11 mouse cellular contexts compared by ENCODE assay signal in the genomic region with DNA sequence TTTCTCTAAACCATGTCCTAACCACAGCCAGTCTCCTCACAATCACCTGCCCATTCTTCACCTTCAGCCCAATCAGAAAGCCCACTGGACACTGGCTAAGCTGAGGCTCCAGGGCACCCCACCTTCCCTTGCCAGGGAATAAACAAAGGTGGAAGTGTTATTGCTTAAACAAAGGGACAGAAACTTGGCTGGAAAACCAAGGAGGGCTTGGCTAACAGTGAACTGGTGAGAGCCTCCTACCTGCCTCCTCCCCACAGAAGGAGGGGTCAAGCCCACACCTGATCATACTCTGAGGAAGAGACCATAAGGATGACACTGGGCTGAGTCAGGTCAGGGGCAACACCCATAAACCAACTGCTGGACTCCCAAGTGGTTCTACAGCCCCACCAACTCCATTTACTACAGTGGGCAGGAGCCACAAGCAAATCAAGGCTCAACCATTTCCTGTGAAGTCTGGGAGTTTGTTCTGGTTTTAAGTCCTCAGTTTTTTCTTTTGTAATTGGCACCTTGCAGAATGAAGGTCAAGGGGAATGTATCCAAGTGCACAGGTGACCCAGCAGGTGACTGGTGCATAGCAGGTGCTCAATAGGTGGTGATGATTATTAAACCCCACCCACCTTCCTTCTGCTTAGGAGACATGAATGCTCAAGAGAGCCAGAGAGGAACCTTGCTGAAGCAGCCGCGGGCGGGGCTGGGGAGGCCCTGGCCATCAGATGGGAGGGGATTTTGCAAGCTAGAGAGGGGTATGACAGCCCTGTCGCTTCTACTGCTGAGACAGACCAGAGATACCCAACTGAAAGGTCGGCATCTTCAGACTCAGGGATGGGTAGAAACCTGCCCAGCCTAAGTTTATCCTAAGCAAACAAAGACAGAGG. TPM values are rescaled to one million over a fixed set of nuclear protein-coding genes. Genes with fewer than 3 reads are reported as not detected.
DNase-seq lines count a peak whose midpoint lies in the region; ATAC-seq and TF ChIP-seq lines count a peak whose summit lies in the region.
"Had no signal": no experiment of that assay in that cellular context is flagged by ENCODE, and none has a peak within 500 bp of the region (broad histone marks: within the 10 kb centered on the region; RNA-seq: fewer than 3 reads in every experiment).

No protein-coding gene starts in this region.

- TF ChIP-seq CTCF in E14TG2a.4 (conservative IDR thresholded peaks at IDR 0.05; ENCODE audit: low read length), result no peak
- TF ChIP-seq CTCF in liver, postnatal 0 days (IDR thresholded peaks at IDR 0.05; ENCODE audit: low read depth), result no peak

- no peak for ATAC-seq in intestine, embryonic 15.5 days
- no peak for ATAC-seq in liver, postnatal 0 days
- no peak for ATAC-seq in erythroblast, adult 5-6 weeks (replicated peaks; ENCODE audit: low FRiP score, poor library complexity, severe bottlenecking)

- no peaks in the 10 kb centered on the region for H3K36me3 ChIP-seq in heart, embryonic 10.5 days
- no peaks in the 10 kb centered on the region; the same call in 1 of the 2 replicates for H3K36me3 ChIP-seq in E14TG2a.4 (ENCODE audit: insufficient read depth, low read length)
- H3K36me3 ChIP-seq in intestine, embryonic 15.5 days, result no peaks in the 10 kb centered on the region
- H3K36me3 ChIP-seq in liver, postnatal 0 days (replicated peaks; ENCODE audit: insufficient read depth, low read length), result peaks cover 5% of the 10 kb centered on the region

- no peak for DNase-seq in heart, embryonic 10.5 days (ENCODE audit: low spot score)
- no peak for DNase-seq in heart, adult 18-20 months
- no peak for DNase-seq in liver, postnatal 0 days
- DNase-seq in urinary bladder, adult 18-20 months (ENCODE audit: low spot score in 2 of 2), result no peak
- no peak for DNase-seq in T-cell, adult 2 months (ENCODE audit: low spot score)
- DNase-seq: layer of hippocampus, adult 9-11 months had no signal

- no peak for TF ChIP-seq EP300 in liver, postnatal 0 days (IDR thresholded peaks at IDR 0.05; ENCODE audit: low read depth)

- H3K4me1 ChIP-seq in heart, embryonic 10.5 days, result peaks cover 89% of the 10 kb centered on the region
- peaks cover 94% of the 10 kb centered on the region for H3K4me1 ChIP-seq in E14TG2a.4 (replicated peaks; ENCODE audit: low read depth, low read length)
- H3K4me1 ChIP-seq in intestine, embryonic 15.5 days (replicated peaks), result peaks cover 74% of the 10 kb centered on the region
- H3K4me1 ChIP-seq in liver, postnatal 0 days (ENCODE audit: insufficient read depth), result peaks cover 36% of the 10 kb centered on the region

- peak overlapping the region; percentile 83 for H3K4me2 ChIP-seq in intestine, embryonic 15.5 days (replicated peaks)
- H3K4me2 ChIP-seq in liver, postnatal 0 days (ENCODE audit: low read depth, low read length), result peak overlapping the region; percentile 63

- no peak overlapping the region for H3K4me3 ChIP-seq in heart, embryonic 10.5 days
- H3K4me3 ChIP-seq in E14TG2a.4 (replicated peaks; ENCODE audit: low read length), result peak overlapping the region; percentile 27
- no peak overlapping the region for H3K4me3 ChIP-seq in intestine, embryonic 15.5 days (replicated peaks)
- 0 out of 2 replicates have a peak overlapping the region, but pooled peaks have one; percentile 4 for H3K4me3 ChIP-seq in liver, postnatal 0 days (ENCODE audit: low read depth, low read length)

- H3K27me3 ChIP-seq in heart, embryonic 10.5 days (ENCODE audit: insufficient read depth, poor library complexity, severe bottlenecking), result 0 out of 2 replicates have a peak, but pooled peaks cover 4% of the 10 kb centered on the region
- H3K27me3 ChIP-seq in E14TG2a.4 (ENCODE audit: insufficient read depth, low read length), result peaks cover 85% of the 10 kb centered on the region
- no peaks in the 10 kb centered on the region for H3K27me3 ChIP-seq in intestine, embryonic 15.5 days (replicated peaks)
- no peaks in the 10 kb centered on the region for H3K27me3 ChIP-seq in liver, postnatal 0 days (ENCODE audit: insufficient read depth, low read length)

- no peaks in the 10 kb centered on the region for H3K9me3 ChIP-seq in heart, embryonic 10.5 days
- H3K9me3 ChIP-seq in E14TG2a.4 (ENCODE audit: low read length), result no peaks in the 10 kb centered on the region
- H3K9me3 ChIP-seq in intestine, embryonic 15.5 days, result no peaks in the 10 kb centered on the region
- H3K9me3 ChIP-seq in liver, postnatal 0 days (ENCODE audit: low read length), result no peaks in the 10 kb centered on the region

- H3K9ac ChIP-seq in intestine, embryonic 15.5 days, result 0 out of 2 replicates have a peak overlapping the region, but pooled peaks have one; percentile 35
- peak overlapping the region; percentile 46 for H3K9ac ChIP-seq in liver, postnatal 0 days (replicated peaks)
- H3K9ac ChIP-seq: liver, embryonic 14.5 days had no signal

- H3K27ac ChIP-seq in heart, embryonic 10.5 days, result peak overlapping the region; percentile 64; the same call in 1 of the 2 replicates
- peak overlapping the region; percentile 93 for H3K27ac ChIP-seq in intestine, embryonic 15.5 days
- H3K27ac ChIP-seq in liver, postnatal 0 days (ENCODE audit: low read depth), result peak overlapping the region; percentile 50
- H3K27ac ChIP-seq: liver, embryonic 14.5 days had no signal

- 25% methylated on average over 5 of the region's 5 CpGs for WGBS in heart, embryonic 10.5 days
- 27% methylated on average over 5 of the region's 5 CpGs for WGBS in intestine, embryonic 15.5 days
- 24% methylated on average over 5 of the region's 5 CpGs for WGBS in liver, postnatal 0 days (ENCODE audit: insufficient replicate concordance)

RNA-seq across cellular contexts. Expression of a gene that starts 8.2 kb away (rescaled TPM):
- 37.3 and 37.8 TPM in 2 replicates for polyA plus RNA-seq in heart, embryonic 10.5 days (2016; fragmentation: Nextera tagmentation; extraction: Ambion mirVana)
- total RNA-seq in heart, adult 18-20 months (2021), result 10 to 100 TPM; 18.7 to 34.2 TPM
- 120 and 126 TPM in 2 replicates for polyA plus RNA-seq in intestine, embryonic 15.5 days (2015; fragmentation: Nextera tagmentation; extraction: Ambion mirVana)
- 194 and 208 TPM in 2 replicates for polyA plus RNA-seq in liver, postnatal 0 days (2015; fragmentation: Nextera tagmentation; extraction: Ambion mirVana)
- total RNA-seq in erythroblast, adult 5-6 weeks (2015; ENCODE audit: low replicate concordance), result 0.38 and 0.42 TPM in 2 replicates
- 0.09 and 0.98 TPM in 2 replicates for total RNA-seq in erythroblast, adult 5-6 weeks (2017; ENCODE audit: low replicate concordance)

RNA-seq across cellular contexts. Expression of a gene that starts 21.3 kb away (rescaled TPM):
- polyA plus RNA-seq in heart, embryonic 10.5 days (2016; fragmentation: Nextera tagmentation; extraction: Ambion mirVana), result 41.2 and 52.5 TPM in 2 replicates
- total RNA-seq in heart, adult 18-20 months (2021), result 10 to 100 TPM; 23.0 to 23.1 TPM
- polyA plus RNA-seq in intestine, embryonic 15.5 days (2015; fragmentation: Nextera tagmentation; extraction: Ambion mirVana), result 51.1 and 61.9 TPM in 2 replicates
- 43.5 and 46.2 TPM in 2 replicates for polyA plus RNA-seq in liver, postnatal 0 days (2015; fragmentation: Nextera tagmentation; extraction: Ambion mirVana)
- total RNA-seq in erythroblast, adult 5-6 weeks (2015; ENCODE audit: low replicate concordance), result 7.1 and 9.8 TPM in 2 replicates
- 3.7 and 17.0 TPM in 2 replicates for total RNA-seq in erythroblast, adult 5-6 weeks (2017; ENCODE audit: low replicate concordance)

RNA-seq across cellular contexts. Expression of a gene that starts 25.3 kb away (rescaled TPM):
- 10.3 and 11.7 TPM in 2 replicates for polyA plus RNA-seq in heart, embryonic 10.5 days (2016; fragmentation: Nextera tagmentation; extraction: Ambion mirVana)
- total RNA-seq in heart, adult 18-20 months (2021), result 10 to 100 TPM in 1 of 2 experiments, 1 to 10 TPM in 1; 3.7 to 11.1 TPM
- polyA plus RNA-seq in intestine, embryonic 15.5 days (2015; fragmentation: Nextera tagmentation; extraction: Ambion mirVana), result 9.4 and 18.5 TPM in 2 replicates
- polyA plus RNA-seq in liver, postnatal 0 days (2015; fragmentation: Nextera tagmentation; extraction: Ambion mirVana), result 5.8 and 6.1 TPM in 2 replicates
- total RNA-seq in erythroblast, adult 5-6 weeks (2015; ENCODE audit: low replicate concordance), result not detected in 2 replicates
- total RNA-seq in erythroblast, adult 5-6 weeks (2017; ENCODE audit: low replicate concordance), result not detected in 2 replicates
- total RNA-seq: hematopoietic stem cell, adult 5-6 weeks had no signal

RNA-seq across cellular contexts. Expression of a gene that starts 30.5 kb away (rescaled TPM):
- 0.76 and 1.2 TPM in 2 replicates for polyA plus RNA-seq in heart, embryonic 10.5 days (2016; fragmentation: Nextera tagmentation; extraction: Ambion mirVana)
- total RNA-seq in heart, adult 18-20 months (2021), result under 1 TPM; 0.36 to 0.45 TPM
- 9.3 and 11.0 TPM in 2 replicates for polyA plus RNA-seq in intestine, embryonic 15.5 days (2015; fragmentation: Nextera tagmentation; extraction: Ambion mirVana)
- 0.18 and 0.25 TPM in 2 replicates for polyA plus RNA-seq in liver, postnatal 0 days (2015; fragmentation: Nextera tagmentation; extraction: Ambion mirVana)
- not detected in 2 replicates for total RNA-seq in erythroblast, adult 5-6 weeks (2015; ENCODE audit: low replicate concordance)
- total RNA-seq in erythroblast, adult 5-6 weeks (2017; ENCODE audit: low replicate concordance), result not detected in 2 replicates
- total RNA-seq: hematopoietic stem cell, adult 5-6 weeks had no signal

RNA-seq across cellular contexts. Expression of a gene that starts 32.5 kb away (rescaled TPM):
- 0.02 and 0.08 TPM in 2 replicates for polyA plus RNA-seq in heart, embryonic 10.5 days (2016; fragmentation: Nextera tagmentation; extraction: Ambion mirVana)
- total RNA-seq in heart, adult 18-20 months (2021), result not detected
- polyA plus RNA-seq in intestine, embryonic 15.5 days (2015; fragmentation: Nextera tagmentation; extraction: Ambion mirVana), result 16.1 and 40.7 TPM in 2 replicates
- not detected in 2 replicates for polyA plus RNA-seq in liver, postnatal 0 days (2015; fragmentation: Nextera tagmentation; extraction: Ambion mirVana)
- not detected in 2 replicates for total RNA-seq in erythroblast, adult 5-6 weeks (2015; ENCODE audit: low replicate concordance)
- total RNA-seq in erythroblast, adult 5-6 weeks (2017; ENCODE audit: low replicate concordance), result not detected in 2 replicates
- total RNA-seq: hematopoietic stem cell, adult 5-6 weeks had no signal

Comparison
In these comparisons a context has a peak if more than half of its experiments do, and no peak if none do; other contexts are left out.
1. H3K4me3 ChIP-seq: peak in E14TG2a.4 (single experiment) and liver, postnatal 0 days (single experiment); none in heart, embryonic 10.5 days (single experiment) and intestine, embryonic 15.5 days (single experiment).
2. Peak in every context shown above with its lines, with median percentiles within 50 percentile points of each other: H3K27ac ChIP-seq.